Mouse (Mus musculus) lung, postnatal 0 days (tissue): ENCODE measurements at regions not wholly inside any gene's neighbourhood (a gene's known extent, or its start where the extent isn't known, plus 50 kb on each side); places are given as distances from the start of the nearest gene placed in this dataset.

Source experiments
- ATAC-seq: fragments of 200-750 bp; cut with Nextera tagmentation; 2 replicates; pipeline ENCODE4 v1.8.0; 2017; ENCODE audit warnings: moderate library complexity
- DNase-seq: peaks from one replicate; pipeline ENCODE4 v3.0.0-alpha.2; 2016; ENCODE audit warnings: low spot score
- H3K27ac ChIP-seq: fragments of 300-500 bp; sonication (generic); 2 replicates; pipeline ENCODE4 v1.5.1; 2014; ENCODE audit warnings: antibody characterized with exemption, mild to moderate bottlenecking, low read length, mixed read lengths
- H3K27me3 ChIP-seq: fragments of 300-500 bp; sonication (generic); replicated peaks from 2 replicates; pipeline ENCODE4 v1.6.1; 2014; ENCODE audit warnings: low read length, mixed read lengths; ENCODE audit not compliant: insufficient read depth
- H3K36me3 ChIP-seq: fragments of 300-500 bp; sonication (generic); 2 replicates; pipeline ENCODE4 v1.6.1; 2014; ENCODE audit warnings: low read length, mixed read lengths; ENCODE audit not compliant: insufficient read depth
- H3K4me1 ChIP-seq: fragments of 300-500 bp; sonication (generic); 2 replicates; pipeline ENCODE4 v1.6.1; 2014; ENCODE audit warnings: antibody characterized with exemption, low read depth, low read length, mixed read lengths; ENCODE audit not compliant: insufficient read depth
- H3K4me2 ChIP-seq: fragments of 300-500 bp; sonication (generic); replicated peaks from 2 replicates; pipeline ENCODE4 v1.6.1; 2014; ENCODE audit warnings: low read depth, mild to moderate bottlenecking, low read length, moderate library complexity, mixed read lengths
- H3K4me3 ChIP-seq: fragments of 300-500 bp; sonication (generic); 2 replicates; pipeline ENCODE4 v1.5.1; 2014; ENCODE audit warnings: low read depth, low read length
- H3K9ac ChIP-seq: fragments of 300-500 bp; sonication (generic); replicated peaks from 2 replicates; pipeline ENCODE4 v1.6.1; 2014; ENCODE audit warnings: low read depth, mild to moderate bottlenecking
- H3K9me3 ChIP-seq: fragments of 300-500 bp; sonication (generic); 2 replicates; pipeline ENCODE4 v1.6.1; 2016; ENCODE audit warnings: low read length, mixed read lengths
- CTCF ChIP-seq: IDR thresholded peaks from 2 replicates; pipeline ENCODE4 v1.5.1; 2016; ENCODE audit warnings: antibody characterized with exemption, mild to moderate bottlenecking
- EP300 ChIP-seq: IDR thresholded peaks from 2 replicates; pipeline ENCODE4 v1.6.1; 2016; ENCODE audit warnings: antibody characterized with exemption, mild to moderate bottlenecking, control low read depth
- whole genome bisulfite sequencing: fragments of 180-500 bp; shearing (Covaris S2); extraction: QIAGEN DNeasy Blood & Tissue Kit; methylation state at CpG from one replicate; pipeline ENCODE4 v1.1.7; 2014; 5-methylcytosine and 5-hydroxymethylcytosine counted together

DNA sequence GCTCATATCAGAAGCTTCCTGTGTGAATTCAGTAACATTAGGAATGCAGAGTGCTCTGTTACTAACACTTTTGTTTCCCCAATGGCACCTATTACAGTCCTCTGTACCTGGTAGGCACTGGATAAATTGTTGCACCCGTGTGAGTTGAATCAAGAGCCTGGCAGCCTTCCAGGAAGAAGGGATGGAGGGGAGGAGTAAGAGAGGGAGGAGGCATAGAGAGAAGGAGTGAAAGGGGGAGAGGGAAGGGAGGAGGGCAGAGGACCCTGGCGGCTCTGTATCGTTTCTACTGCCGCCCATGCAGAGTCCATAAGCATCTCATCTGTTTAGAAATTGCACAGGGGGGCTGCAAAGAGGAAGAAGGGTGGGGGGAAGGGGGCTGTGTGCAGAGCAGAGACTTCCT, 215.7 kb upstream of the Zmiz1 start:
- no peaks in the 10 kb centered on the region for H3K27me3 ChIP-seq
- DNase-seq (peak; percentile 16), ATAC-seq (peak; percentile 39)
- H3K4me1 ChIP-seq, result peaks cover 6% of the 10 kb centered on the region; the same call in 1 of the 2 replicates
- H3K36me3 ChIP-seq, result no peaks in the 10 kb centered on the region
- no peak overlapping the region for H3K9ac ChIP-seq
- no peak overlapping the region for H3K4me3 ChIP-seq
- TF ChIP-seq CTCF (no peak), EP300 (no peak)
- 0 out of 2 replicates have a peak overlapping the region, but pooled peaks have one; percentile 3 for H3K4me2 ChIP-seq
- H3K9me3 ChIP-seq, result no peaks in the 10 kb centered on the region
- 5% methylated on average over 4 of the region's 4 CpGs for WGBS
- no peak overlapping the region for H3K27ac ChIP-seq

DNA sequence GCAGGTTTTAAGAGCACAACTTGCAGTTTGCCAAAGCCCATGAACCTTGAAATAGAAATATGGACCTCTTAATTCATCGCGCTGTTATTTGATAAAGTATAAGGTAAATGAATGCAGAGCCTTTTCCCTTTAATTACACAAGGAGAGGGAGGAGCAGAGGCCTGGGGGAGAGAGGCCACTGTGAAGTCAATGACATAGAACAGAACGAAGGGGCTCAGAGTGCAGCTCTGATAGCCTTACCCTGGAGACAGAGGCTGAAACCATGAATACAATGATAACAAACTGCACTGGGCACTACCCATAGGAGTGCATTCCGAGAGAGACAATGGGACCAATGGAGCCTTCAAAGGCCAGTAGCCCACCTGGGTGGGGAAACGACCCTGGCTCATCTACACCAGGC, 215.3 kb upstream of the Zmiz1 start:
- no peak overlapping the region for H3K4me2 ChIP-seq
- H3K27ac ChIP-seq, result no peak overlapping the region
- no peak overlapping the region for H3K4me3 ChIP-seq
- no peaks in the 10 kb centered on the region for H3K36me3 ChIP-seq
- TF ChIP-seq CTCF (no peak), EP300 (no peak)
- 48% methylated on average over 5 of the region's 5 CpGs for WGBS
- H3K27me3 ChIP-seq, result no peaks in the 10 kb centered on the region
- H3K9me3 ChIP-seq, result no peaks in the 10 kb centered on the region
- peaks cover 6% of the 10 kb centered on the region; the same call in 1 of the 2 replicates for H3K4me1 ChIP-seq
- H3K9ac ChIP-seq, result no peak overlapping the region
- no peak for ATAC-seq
- no peak for DNase-seq

- Histone ChIP-seq H3K4me3 (no peak overlapping the region), H3K27ac (no peak overlapping the region), H3K27me3 (no peaks in the 10 kb centered on the region), H3K36me3 (no peaks in the 10 kb centered on the region), H3K4me1 (peaks cover 6% of the 10 kb centered on the region; the same call in 1 of the 2 replicates), H3K4me2 (no peak overlapping the region), H3K9me3 (no peaks in the 10 kb centered on the region), H3K9ac (no peak overlapping the region)
- no peak for DNase-seq
- WGBS, result 88% methylated on average over 6 of the region's 6 CpGs
- no peak for TF ChIP-seq CTCF
- TF ChIP-seq EP300, result no peak
- no peak for ATAC-seq
Measured at GRCm38 (mm10) chr14:25244841-25245240, 214.1 kb upstream of the Zmiz1 start.

GRCm38 (mm10) chr14:25245691-25246090, 213.3 kb upstream of the Zmiz1 start:
- peak; percentile 56 for ATAC-seq
- Histone ChIP-seq H3K4me2 (no peak overlapping the region), H3K27ac (no peak overlapping the region), H3K36me3 (no peaks in the 10 kb centered on the region), H3K27me3 (no peaks in the 10 kb centered on the region), H3K4me3 (no peak overlapping the region), H3K9me3 (no peaks in the 10 kb centered on the region), H3K9ac (no peak overlapping the region), H3K4me1 (peaks cover 6% of the 10 kb centered on the region; the same call in 1 of the 2 replicates)
- peak; percentile 18; the same call in 1 of the 2 replicates for TF ChIP-seq CTCF
- TF ChIP-seq EP300, result no peak
- DNase-seq, result peak; percentile 54
- 69% methylated on average over 4 of the region's 4 CpGs for WGBS

DNA sequence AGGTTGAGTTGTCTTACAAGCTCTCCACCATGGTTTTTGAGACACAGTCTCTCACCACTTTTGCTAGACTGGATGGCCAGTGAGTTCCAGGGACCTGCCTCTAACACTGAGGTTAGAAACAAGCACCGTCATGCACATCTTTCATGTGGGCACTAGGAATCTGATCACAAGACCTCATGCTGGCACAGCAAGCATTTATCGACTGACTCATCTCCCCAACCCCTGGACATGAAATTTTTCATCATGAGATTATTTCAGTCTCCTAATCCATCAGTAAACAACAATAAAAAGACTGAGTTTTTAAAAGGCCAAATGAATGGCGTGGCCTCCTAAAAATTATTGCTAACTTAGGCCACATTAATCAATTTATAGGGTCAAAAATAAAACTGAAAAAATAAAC, 210.0 kb upstream of the Zmiz1 start:
- no peak for DNase-seq
- no peak overlapping the region for H3K27ac ChIP-seq
- H3K4me1 ChIP-seq, result no peaks in the 10 kb centered on the region
- H3K4me3 ChIP-seq, result no peak overlapping the region
- H3K9me3 ChIP-seq, result no peaks in the 10 kb centered on the region
- no peak for TF ChIP-seq CTCF
- TF ChIP-seq EP300, result no peak
- H3K9ac ChIP-seq, result no peak overlapping the region
- no peak for ATAC-seq
- H3K4me2 ChIP-seq, result no peak overlapping the region
- H3K27me3 ChIP-seq, result no peaks in the 10 kb centered on the region
- 86% methylated on average over 3 of the region's 3 CpGs for WGBS
- H3K36me3 ChIP-seq, result no peaks in the 10 kb centered on the region

DNA sequence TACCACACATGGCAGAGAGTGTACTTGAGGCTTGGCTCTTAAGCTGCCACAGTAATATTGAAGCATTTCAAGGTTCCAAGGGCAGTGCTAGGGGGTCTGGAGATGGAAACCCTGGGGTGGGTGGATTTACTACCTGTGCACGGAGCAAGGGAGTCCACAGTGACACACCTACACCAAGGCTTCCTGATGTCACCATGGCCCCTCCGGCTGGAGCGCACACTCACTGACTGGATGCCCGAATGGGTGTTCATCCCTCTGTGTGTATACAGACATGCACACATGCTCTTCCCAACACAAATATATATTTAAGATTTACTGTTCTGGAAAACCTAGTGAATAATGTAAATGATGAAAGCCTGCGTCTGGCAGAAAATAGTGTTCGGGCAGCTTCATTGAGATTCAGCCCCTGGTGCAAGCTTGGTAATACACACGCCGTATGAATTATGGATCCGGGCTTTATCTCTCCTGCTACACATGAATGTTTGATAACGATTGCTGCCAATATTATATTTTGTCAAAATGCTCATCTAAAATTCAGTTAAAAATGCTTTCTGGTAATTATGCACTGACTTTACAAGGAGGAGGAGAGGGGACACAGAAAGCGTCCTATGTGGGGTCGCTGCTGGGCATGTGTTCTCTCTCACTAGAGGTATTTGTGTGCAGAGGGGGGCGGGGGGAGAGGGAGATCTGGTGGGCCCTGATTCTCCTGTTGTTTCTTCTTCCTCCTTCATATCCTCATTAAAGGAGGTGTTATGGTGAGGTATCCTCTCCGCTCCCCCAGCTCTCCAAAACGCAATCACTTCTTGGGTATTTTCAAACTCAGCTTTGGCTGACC, 205.8 kb upstream of the Zmiz1 start:
- H3K27ac ChIP-seq, result no peak overlapping the region
- H3K36me3 ChIP-seq, result no peaks in the 10 kb centered on the region
- 88% methylated on average over 15 of the region's 15 CpGs for WGBS
- H3K4me3 ChIP-seq, result no peak overlapping the region
- no peak for ATAC-seq
- no peak overlapping the region for H3K4me2 ChIP-seq
- TF ChIP-seq CTCF (no peak), EP300 (no peak)
- no peaks in the 10 kb centered on the region for H3K9me3 ChIP-seq
- no peaks in the 10 kb centered on the region for H3K4me1 ChIP-seq
- no peak overlapping the region for H3K9ac ChIP-seq
- no peak for DNase-seq
- no peaks in the 10 kb centered on the region for H3K27me3 ChIP-seq
